Mouse (Mus musculus) forebrain, embryonic 11.5 days (tissue): ENCODE data around the gene Ccdc167. TPM values are rescaled to one million over a fixed set of nuclear protein-coding genes. Genes with fewer than 3 reads are reported as not detected.

ENCODE experiments used
- ATAC-seq: fragments of 200-750 bp; cut with Nextera tagmentation; replicated peaks from 2 replicates; pipeline ENCODE4 v1.8.0; 2017; ENCODE audit warnings: moderate TSS enrichment; ENCODE audit not compliant: low FRiP score
- DNase-seq: peaks from one replicate; pipeline ENCODE4 v3.0.0-alpha.2; 2017; ENCODE audit warnings: low spot score
- H3K27ac ChIP-seq: fragments of 300-500 bp; sonication (generic); 2 replicates; pipeline ENCODE4 v1.5.1; 2014; ENCODE audit warnings: low read depth, low read length
- H3K27me3 ChIP-seq: fragments of 300-500 bp; sonication (generic); 2 replicates; pipeline ENCODE4 v1.6.1; 2014; ENCODE audit warnings: mild to moderate bottlenecking, low read length, mixed read lengths; ENCODE audit not compliant: control insufficient read depth, insufficient read depth
- H3K36me3 ChIP-seq: fragments of 300-500 bp; sonication (generic); 2 replicates; pipeline ENCODE4 v1.6.1; 2014; ENCODE audit warnings: mild to moderate bottlenecking, low read length, moderate library complexity, mixed read lengths; ENCODE audit not compliant: control insufficient read depth, insufficient read depth
- H3K4me1 ChIP-seq: fragments of 300-500 bp; sonication (generic); replicated peaks from 2 replicates; pipeline ENCODE4 v1.6.1; 2014; ENCODE audit warnings: low read length, mixed read lengths; ENCODE audit not compliant: control insufficient read depth, insufficient read depth
- H3K4me2 ChIP-seq: fragments of 300-500 bp; sonication (generic); 2 replicates; pipeline ENCODE4 v1.6.1; 2014; ENCODE audit warnings: low read depth, mild to moderate bottlenecking, low read length, moderate library complexity, mixed read lengths; ENCODE audit not compliant: severe bottlenecking
- H3K4me3 ChIP-seq: fragments of 300-500 bp; sonication (generic); 2 replicates; pipeline ENCODE4 v1.5.1; 2014; ENCODE audit warnings: low read depth, low read length
- H3K9ac ChIP-seq: fragments of 300-500 bp; sonication (generic); 2 replicates; pipeline ENCODE4 v1.6.1; 2014; ENCODE audit warnings: low read length
- H3K9me3 ChIP-seq: fragments of 300-500 bp; sonication (generic); 2 replicates; pipeline ENCODE4 v1.6.1; 2016; ENCODE audit warnings: low read length, mixed read lengths; ENCODE audit not compliant: control insufficient read depth
- WGBS: fragments of 180-500 bp; shearing (Covaris S2); extraction: QIAGEN DNeasy Blood & Tissue Kit; methylation state at CpG from one replicate; pipeline ENCODE4 v1.1.7; 2014; 5-methylcytosine and 5-hydroxymethylcytosine counted together
- polyA plus RNA-seq: library from polyadenylated mRNA; unstranded; fragments of >200 nt; fragmentation: Nextera tagmentation; extraction: Ambion mirVana; gene quantifications from 2 replicates; pipeline ENCODE4 v1.2.1, GENCODE M21; 2014

Gene Ccdc167
- polyA plus RNA-seq, 1 experiment from 2014 or later: 17.0 TPM

DNA sequence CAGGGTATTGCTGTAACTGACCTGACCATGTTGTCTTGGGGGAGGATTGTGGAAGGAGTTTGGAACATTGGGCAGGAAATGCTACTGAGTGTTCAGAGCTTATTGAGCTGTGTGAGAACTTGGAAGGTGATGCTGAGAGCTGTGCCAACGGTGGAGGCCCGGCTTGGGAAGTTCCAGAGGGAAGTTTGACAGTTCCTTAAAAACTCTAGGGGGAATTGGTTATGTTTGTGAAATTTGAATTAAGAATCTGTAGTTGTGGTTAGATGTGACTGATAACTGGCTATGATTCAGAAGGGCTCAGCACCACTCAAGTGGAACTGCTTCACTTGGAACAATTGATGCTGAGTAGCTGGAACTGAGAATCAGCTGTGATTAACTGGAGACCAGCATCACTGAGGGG lies 45.8 kb downstream of the Ccdc167 start:
- Histone ChIP-seq H3K27me3 (no peaks in the 10 kb centered on the region), H3K4me1 (no peaks in the 10 kb centered on the region)
- no peak for DNase-seq

DNA sequence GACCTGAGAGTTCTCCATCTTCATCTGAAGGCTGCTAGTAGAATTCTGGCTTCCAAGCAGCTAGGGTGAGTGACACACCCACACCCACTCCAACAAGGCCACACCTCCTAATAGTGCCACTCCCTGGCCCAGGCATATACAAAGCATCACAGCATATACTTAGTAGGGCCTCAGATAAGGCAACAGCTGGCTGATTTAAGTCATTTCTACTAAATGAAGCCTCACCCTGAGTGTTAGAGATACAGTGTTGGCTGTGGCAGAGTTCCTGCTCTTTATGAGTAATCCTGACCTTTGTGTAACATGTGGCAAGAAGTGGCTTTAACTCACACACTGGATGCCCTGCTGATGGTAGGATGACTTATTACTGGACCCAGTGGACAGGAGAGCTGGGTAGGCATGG lies 46.9 kb downstream of the Ccdc167 start:
- H3K4me1 ChIP-seq: no peaks in the 10 kb centered on the region
- no peak overlapping the region for H3K4me3 ChIP-seq
- no peak overlapping the region for H3K4me2 ChIP-seq
- H3K27me3 ChIP-seq: no peaks in the 10 kb centered on the region
- no peak overlapping the region for H3K27ac ChIP-seq
- peaks cover 6% of the 10 kb centered on the region; the same call in 1 of the 2 replicates for H3K36me3 ChIP-seq
- DNase-seq (no peak), ATAC-seq (no peak)
- no peak overlapping the region for H3K9ac ChIP-seq
- no peaks in the 10 kb centered on the region for H3K9me3 ChIP-seq

More for the DNA sequence above, 45.8 kb downstream of the Ccdc167 start:
- Histone ChIP-seq H3K9me3 (no peaks in the 10 kb centered on the region), H3K9ac (no peak overlapping the region), H3K4me3 (no peak overlapping the region), H3K4me2 (no peak overlapping the region), H3K27ac (no peak overlapping the region), H3K36me3 (peaks cover 8% of the 10 kb centered on the region; the same call in 1 of the 2 replicates)
- WGBS: 95% methylated on average over 2 of the region's 2 CpGs
- no peak for ATAC-seq

- H3K9ac ChIP-seq: no peak overlapping the region
- DNase-seq (no peak), ATAC-seq (no peak)
- no peak overlapping the region for H3K27ac ChIP-seq
- peaks cover 2% of the 10 kb centered on the region; the same call in 1 of the 2 replicates for H3K36me3 ChIP-seq
- no peaks in the 10 kb centered on the region for H3K4me1 ChIP-seq
- no peaks in the 10 kb centered on the region for H3K27me3 ChIP-seq
- WGBS: 95% methylated on average over 4 of the region's 4 CpGs
- no peak overlapping the region for H3K4me3 ChIP-seq
- H3K4me2 ChIP-seq: no peak overlapping the region
- H3K9me3 ChIP-seq: no peaks in the 10 kb centered on the region
Measured at GRCm38 (mm10) chr17:29669030-29669429, 47.8 kb downstream of the Ccdc167 start.

DNA sequence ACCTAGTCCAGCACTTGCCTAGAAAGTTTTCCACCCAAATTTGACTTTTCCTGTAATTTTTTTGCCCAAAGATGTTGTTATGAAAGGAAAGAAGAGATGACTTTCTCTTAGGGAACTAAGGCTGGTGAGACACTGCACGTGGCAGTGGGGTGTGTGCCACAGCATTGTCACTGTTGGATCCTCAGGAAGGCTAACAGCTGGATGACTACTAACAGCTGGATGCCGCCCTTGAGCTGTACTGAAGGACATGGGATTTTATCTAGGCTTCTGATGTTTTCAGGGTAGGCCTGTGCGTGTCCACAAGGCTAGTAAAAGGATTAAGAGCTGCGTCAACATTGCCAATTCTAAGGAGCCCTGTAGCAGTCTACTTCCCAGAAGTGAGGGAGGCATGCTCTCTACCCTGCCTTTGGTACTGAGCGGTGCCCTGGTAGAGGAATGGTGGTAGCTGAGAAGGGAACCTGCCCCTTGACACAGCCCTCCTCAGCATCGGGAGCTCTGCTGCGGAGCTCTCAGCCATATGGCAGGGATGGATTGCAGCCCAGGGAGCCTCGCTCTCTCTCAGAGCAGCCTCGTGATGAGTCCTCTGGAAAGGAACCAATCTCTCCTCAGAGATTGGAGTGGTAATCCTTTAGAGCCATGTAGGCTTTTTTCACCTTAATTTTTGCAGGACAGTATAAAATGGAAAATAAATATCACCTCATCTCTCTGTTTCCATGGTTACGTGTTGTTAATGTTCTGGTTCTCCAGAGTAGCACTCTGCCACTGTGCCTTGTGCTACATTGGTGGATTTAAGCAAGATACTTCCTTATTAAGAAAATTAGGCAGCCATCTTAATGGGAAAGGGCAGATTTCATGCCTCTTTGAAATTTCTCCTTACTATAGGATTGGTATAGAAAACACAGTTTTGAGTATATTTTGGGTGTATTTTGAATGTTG lies 48.5 kb downstream of the Ccdc167 start:
- no peak for DNase-seq
- ATAC-seq: no peak
- peaks cover 4% of the 10 kb centered on the region; the same call in 1 of the 2 replicates for H3K36me3 ChIP-seq
- H3K4me2 ChIP-seq: no peak overlapping the region
- no peak overlapping the region for H3K27ac ChIP-seq
- no peak overlapping the region for H3K4me3 ChIP-seq
- no peak overlapping the region for H3K9ac ChIP-seq
- H3K27me3 ChIP-seq: no peaks in the 10 kb centered on the region
- H3K9me3 ChIP-seq: no peaks in the 10 kb centered on the region
- 85% methylated on average over 10 of the region's 10 CpGs for WGBS
- no peaks in the 10 kb centered on the region for H3K4me1 ChIP-seq

GRCm38 (mm10) chr17:29662145-29662544 lies 54.7 kb downstream of the Ccdc167 start:
- Histone ChIP-seq H3K36me3 (peaks cover 4% of the 10 kb centered on the region; the same call in 1 of the 2 replicates), H3K4me3 (no peak overlapping the region), H3K27me3 (no peaks in the 10 kb centered on the region), H3K9me3 (no peaks in the 10 kb centered on the region), H3K4me1 (peaks cover 6% of the 10 kb centered on the region; the same call in 1 of the 2 replicates), H3K9ac (no peak overlapping the region), H3K27ac (no peak overlapping the region), H3K4me2 (no peak overlapping the region)
- WGBS: 97% methylated on average over 6 of the region's 6 CpGs
- no peak for ATAC-seq
- DNase-seq: no peak

DNA sequence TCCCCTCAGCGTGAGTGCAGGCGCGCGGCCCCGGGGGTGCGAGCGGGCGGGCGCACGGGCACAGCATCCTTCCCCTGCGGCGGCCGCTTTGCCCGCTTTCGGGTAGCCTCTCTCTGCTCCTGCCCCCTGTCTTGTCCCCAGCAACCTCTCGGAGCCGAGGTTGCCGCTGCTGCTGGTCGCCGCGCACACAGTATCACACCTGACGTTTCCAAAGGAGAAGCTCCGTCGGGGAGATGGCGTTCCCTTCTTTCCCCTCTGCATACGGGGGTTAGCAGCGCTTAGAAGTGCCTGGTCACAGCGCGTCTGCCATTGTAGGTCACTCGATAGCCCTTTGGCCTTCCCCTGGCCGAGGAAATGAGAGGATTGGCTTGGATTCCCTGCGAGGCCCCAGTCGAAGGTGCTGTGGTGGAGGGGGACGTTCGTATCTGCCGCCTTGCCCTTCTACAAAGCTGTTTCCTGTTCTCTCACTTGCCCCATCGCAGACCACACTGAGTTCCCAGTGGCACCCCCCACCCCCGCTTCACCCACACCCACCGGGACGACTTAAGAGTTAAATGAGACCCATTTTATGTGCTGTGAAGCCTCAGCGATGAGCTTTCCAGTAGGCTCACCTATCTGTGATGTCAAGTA lies 56.0 kb downstream of the Ccdc167 start:
- under 1% methylated on average over 39 of the region's 41 CpGs for WGBS
- Histone ChIP-seq H3K9ac (peak overlapping the region; percentile 96), H3K4me1 (peaks cover 6% of the 10 kb centered on the region; the same call in 1 of the 2 replicates), H3K9me3 (no peaks in the 10 kb centered on the region), H3K4me3 (peak overlapping the region; percentile 97), H3K27me3 (no peaks in the 10 kb centered on the region), H3K36me3 (peaks cover 4% of the 10 kb centered on the region; the same call in 1 of the 2 replicates), H3K27ac (peak overlapping the region; percentile 76), H3K4me2 (peak overlapping the region; percentile 88)
- ATAC-seq (no peak; the same call in 1 of the 2 replicates), DNase-seq (no peak)

- WGBS: 2% methylated on average over 41 of the region's 41 CpGs
- Histone ChIP-seq H3K9ac (peak within 1 kb of the TSS; percentile 96), H3K27me3 (no peaks in the 10 kb centered on the region), H3K36me3 (peaks cover 4% of the 10 kb centered on the region; the same call in 1 of the 2 replicates), H3K4me2 (peak within 1 kb of the TSS; percentile 88), H3K9me3 (no peaks in the 10 kb centered on the region), H3K4me3 (peak within 1 kb of the TSS; percentile 97), H3K27ac (peak within 1 kb of the TSS; percentile 76), H3K4me1 (peaks cover 6% of the 10 kb centered on the region; the same call in 1 of the 2 replicates)
- DNase-seq: peak; percentile 98
- ATAC-seq: peak; percentile 96
Measured at GRCm38 (mm10) chr17:29660076-29660761, 56.6 kb downstream of the Ccdc167 start, which contains the start of gene Cmtr1. Cmtr1 (plus strand) TSS chr17:29660595.

GRCm38 (mm10) chr17:29658249-29658648 lies 58.6 kb downstream of the Ccdc167 start:
- no peaks in the 10 kb centered on the region for H3K9me3 ChIP-seq
- H3K9ac ChIP-seq: no peak overlapping the region
- no peaks in the 10 kb centered on the region for H3K27me3 ChIP-seq
- no peak overlapping the region for H3K4me2 ChIP-seq
- no peaks in the 10 kb centered on the region; the same call in 1 of the 2 replicates for H3K36me3 ChIP-seq
- peaks cover 6% of the 10 kb centered on the region; the same call in 1 of the 2 replicates for H3K4me1 ChIP-seq
- no peak for ATAC-seq
- H3K4me3 ChIP-seq: no peak overlapping the region
- no peak for DNase-seq
- no peak overlapping the region for H3K27ac ChIP-seq
- WGBS: 86% methylated on average over 2 of the region's 2 CpGs
